Mouse (Mus musculus): ENCODE measurements at regions not wholly inside any gene's neighbourhood (a gene's known extent, or its start where the extent isn't known, plus 50 kb on each side); places are given as distances from the start of the nearest gene placed in this dataset.
A peak's percentile ranks its signal among the peaks of the same experiment; 100 is the strongest.
"Not testable (repeated sequence)": the region's sequence is repeated elsewhere in the genome, so short reads cannot be mapped to it uniquely, and the experiment has no call there.

- no peak for DNase-seq
These were observed 145.8 kb upstream of the Rad23b start for GRCm38 (mm10) chr4:55203731-55204710.

GRCm38 (mm10) chr4:55206226-55206625 is 143.6 kb upstream of the Rad23b start:
- DNase-seq, result no peak

DNA sequence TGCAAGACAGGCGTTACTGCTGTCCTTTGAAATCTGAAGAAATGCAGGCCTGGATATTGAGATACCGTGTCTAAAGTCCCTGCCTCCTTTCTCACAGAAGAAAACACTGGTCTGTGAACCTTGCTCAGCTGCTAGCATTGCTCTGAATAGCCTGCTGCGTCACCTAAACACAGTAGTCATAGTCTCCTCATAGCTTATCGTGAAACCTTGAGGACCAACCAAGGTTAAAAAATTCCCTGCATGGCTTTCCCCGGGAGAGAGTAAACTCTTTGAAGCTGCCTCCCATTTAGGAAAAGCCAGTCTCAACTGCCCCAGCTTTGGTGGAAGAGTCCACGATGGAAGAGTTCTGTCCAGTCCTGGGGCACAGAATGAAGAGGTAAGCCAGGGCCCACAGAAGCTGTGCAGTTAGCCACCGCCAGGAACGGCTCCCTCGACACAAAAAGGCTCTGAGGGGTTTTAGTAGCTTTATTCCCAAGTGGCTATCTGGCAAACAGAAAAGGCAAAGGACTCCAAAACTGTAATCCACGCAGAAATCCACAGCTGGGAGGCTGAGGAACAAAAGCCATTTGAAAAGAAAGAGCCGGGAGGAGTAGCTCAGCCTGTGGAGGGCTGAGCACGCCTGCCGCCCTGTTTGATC is 142.0 kb upstream of the Rad23b start:
- DNase-seq, result no peak

DNA sequence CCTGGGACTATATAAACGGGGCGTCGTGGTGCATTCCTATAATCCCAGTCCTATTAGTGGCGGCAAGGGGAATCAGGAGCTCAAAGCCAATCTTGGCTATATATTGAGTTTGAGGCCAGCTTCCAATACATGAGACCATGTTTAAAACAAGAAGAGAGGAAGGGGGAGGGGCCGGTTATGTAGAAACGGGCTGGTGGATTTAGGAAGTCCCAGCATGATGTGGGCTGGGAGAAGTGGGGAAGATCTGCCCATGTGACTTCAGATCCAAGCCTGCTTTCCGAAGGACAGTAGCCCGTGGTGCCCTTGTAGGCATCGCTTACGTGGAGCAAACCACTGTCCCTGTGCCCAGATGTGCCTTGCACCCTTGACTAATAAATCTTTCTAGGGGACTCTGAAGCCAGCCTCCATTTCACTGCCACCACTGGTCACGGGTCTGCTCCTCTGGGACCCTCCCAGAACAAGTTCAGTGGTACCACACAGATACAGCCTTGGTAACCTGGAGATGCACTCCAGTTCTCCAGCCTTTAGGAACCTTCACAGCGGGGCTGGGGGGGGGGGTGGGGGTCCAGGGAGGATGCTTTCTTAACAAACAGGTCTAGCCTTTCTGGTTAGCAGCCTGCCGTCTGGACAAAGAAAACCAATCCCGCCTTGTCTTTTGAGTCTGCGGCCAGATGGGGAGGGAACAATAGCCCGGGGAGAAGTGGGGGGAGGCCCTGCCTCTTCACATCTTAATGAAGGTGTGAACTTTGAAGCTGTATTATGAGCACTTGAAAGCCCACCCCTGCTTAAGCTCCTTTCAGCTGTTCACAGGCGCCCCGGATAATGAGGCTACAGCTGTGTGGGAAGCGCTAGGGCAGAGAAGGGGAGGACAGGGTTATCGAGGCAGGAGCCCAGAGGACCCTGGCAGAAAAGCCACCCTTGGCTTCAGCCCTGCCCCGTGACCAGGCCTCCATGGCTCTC is 141.2 kb upstream of the Rad23b start:
- DNase-seq, result no peak

DNA sequence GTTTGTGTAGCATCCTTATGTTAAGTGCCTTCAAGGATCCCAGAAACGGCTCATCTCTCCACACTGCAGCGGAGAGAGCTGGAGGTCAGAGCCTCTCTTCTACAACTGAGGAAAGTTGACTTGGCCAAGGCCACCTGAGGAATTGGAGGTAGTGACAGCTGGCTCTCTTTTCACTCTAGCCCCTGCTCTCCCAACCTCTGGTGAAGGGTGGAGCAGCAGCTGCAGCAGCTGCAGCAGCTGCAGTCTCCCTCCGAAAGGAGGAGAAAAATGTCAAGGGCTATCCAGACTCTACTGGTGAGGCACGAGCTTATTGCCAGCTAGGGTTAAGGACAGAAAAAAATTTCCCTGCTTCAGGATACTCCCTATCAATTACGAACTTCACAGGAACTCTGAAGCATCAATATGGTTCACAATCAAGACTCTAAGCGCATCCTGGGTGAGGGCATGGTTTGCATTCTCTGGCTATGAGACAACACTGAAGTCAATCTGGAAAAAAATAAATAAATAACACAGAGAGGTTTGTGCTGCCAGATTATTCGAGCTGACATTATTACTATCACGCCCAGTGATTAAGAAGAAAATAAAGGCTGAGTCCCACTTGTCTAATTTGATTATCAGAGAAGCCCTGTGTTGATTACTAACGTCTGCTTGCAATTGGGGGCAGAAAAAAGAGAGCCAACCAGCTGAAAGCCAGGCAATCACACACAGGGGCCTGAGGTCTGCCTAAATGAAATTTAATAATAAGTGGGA is 134.2 kb upstream of the Rad23b start:
- no peak for DNase-seq

DNA sequence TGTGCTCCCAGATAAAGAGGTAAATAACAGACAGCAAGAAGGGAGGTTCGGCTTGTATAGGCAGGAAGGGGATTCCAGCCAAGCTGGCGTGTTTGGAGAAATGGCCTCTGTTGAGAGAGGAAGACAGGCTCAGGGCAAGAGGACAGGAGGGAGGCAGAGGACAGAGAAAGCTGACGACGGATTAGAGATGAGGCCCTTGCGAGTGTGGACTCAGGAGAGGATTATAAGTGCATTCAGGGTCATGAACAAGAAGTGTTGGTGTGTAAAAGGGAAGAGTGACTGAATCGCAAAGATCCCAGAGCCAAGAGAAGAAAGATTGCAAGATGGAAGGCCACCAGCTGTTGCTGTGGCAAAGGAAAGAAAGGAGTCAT is 133.7 kb upstream of the Rad23b start:
- no peak for DNase-seq

- no peak for DNase-seq
These were observed 124.1 kb upstream of the Rad23b start for GRCm38 (mm10) chr4:55225766-55226165.

- no peak for DNase-seq
These were observed 122.4 kb upstream of the Rad23b start for GRCm38 (mm10) chr4:55227394-55227793.

DNA sequence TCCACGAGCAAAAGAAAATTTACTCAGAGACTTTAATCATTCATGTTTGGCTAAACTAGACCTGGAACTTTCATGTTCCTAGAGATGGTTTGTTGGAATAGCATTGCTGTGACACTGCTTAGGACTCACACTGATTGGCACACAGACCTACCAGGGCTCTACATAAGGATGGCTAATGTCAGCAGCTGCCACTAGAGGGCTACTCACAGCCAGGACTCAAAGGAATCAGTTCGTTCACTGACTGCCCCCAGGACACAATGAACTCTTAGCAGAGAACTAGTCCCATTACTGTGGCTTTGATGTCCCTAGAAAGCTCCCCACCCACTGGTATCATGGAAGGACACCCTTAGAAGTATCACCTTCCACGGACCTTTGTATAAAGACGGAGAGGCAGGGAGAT is 118.3 kb upstream of the Rad23b start:
- DNase-seq, result peak in 1 of 2 experiments; percentile 14

DNA sequence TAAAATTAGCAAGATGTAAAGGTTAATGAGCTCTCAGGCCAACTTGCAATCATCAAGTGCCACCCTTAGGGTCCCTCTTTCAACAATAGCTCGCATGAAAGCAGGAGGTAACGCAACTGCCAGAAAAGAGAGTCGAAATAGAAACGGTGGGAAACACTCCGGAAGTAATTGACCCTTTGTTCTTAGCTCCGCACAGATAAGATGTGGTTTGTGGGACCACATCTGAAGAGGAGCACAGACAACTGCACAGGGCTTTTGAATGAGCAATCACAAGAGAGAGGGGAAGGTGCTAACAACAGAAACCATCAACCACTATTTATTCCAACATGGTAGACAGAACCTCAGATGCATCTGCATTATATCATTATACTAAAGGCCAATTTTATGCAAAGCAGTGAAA is 112.0 kb upstream of the Rad23b start:
- DNase-seq, result no peak

- peak; percentile 64 to 78 for DNase-seq
These were observed 109.4 kb upstream of the Rad23b start for GRCm38 (mm10) chr4:55240450-55240849.

GRCm38 (mm10) chr4:55242331-55242730 is 107.5 kb upstream of the Rad23b start:
- no peak for DNase-seq

GRCm38 (mm10) chr4:55243091-55244058 is 106.5 kb upstream of the Rad23b start:
- DNase-seq, result no peak

- DNase-seq, result no peak
These were observed 104.1 kb upstream of the Rad23b start for GRCm38 (mm10) chr4:55245789-55246188.

DNA sequence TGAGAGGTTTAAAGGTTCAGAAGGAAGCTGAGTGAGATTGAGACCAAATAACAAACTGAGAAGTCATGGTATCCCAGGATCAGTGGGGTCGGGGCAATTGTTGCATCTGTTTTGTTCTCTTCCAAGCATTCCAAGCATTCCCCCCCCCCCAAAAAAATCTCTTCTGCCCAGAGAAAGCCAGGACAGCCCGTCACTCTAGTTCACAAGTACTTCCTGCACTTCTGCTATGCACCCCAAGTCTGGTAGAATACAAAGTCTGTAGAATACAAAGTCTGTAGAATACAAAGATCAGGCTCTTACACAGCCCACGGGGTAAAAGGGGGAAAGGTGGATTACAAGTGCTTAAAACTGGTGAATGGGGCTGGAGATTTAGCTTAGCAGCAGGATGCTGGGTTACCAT is 99.5 kb upstream of the Rad23b start:
- DNase-seq, result no peak

DNA sequence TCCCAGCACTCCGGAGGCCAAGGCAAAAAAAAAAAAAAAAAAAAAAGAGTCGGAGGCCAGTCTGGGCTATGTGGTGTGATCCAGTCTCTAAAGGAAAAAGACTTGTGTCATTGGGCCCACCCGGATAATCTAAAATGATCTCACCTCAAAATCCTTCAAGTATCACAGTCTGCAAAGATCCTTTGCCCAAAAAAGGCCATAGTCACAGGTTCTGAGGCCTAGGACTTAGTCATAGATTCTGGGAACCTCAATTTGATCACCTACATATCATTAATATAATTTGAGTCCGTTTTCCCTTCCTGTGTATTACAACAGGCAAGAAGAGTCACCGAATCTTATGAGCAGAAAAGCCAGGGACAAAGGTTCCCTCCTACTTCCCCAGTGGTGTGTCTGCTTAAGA is 98.3 kb upstream of the Rad23b start:
- DNase-seq, result no peak

DNA sequence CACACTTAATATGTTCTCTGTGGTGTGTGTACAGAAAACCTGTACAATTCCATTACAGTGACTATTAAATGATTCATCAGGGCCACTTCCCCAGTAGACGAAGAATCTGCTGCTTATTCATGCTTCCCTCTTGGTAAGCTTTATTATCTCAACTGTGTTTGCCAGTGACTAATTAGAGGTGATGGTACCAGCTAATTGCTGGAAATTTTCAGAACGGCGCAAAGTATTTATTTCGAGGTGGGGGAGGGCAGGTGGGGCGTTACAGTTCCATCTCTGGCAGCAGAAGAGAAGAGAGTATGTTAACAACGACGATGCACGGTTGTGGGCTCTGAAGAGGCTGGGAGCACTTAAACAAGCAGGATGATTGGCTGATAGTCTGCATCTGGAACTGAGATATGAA is 96.1 kb upstream of the Rad23b start:
- DNase-seq, result no peak

DNA sequence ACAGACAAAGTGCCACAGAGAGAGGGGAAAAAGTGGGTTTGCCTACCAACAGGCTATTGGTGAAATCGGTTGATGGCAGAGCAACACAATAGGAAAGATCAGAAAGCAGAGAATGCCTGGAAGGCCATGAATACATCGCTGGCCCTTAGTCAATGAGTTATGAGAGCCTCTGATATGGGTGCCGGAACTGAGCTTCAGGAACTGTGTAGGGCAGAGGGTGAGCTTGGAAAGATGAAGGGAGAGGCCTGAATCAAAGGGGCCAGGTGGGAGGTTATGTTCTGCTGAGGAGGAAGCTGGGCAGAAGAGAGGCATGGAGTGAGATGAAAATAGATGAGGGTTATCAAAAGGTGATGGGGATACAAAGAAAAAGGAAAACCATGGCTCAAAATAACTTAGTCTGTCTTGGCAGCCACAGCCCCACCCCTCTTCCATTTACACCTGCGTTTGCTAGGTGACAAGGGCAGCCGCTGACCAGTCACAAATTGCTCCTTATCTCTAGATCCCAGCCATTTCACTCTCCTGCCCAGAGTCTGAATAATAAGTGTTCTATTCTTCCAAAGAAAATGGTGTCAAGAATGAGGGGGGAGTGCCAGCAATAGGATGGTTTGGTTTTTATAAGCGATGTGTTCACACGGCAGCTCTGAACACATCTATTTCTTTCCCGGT is 77.7 kb upstream of the Rad23b start:
- DNase-seq, result no peak

GRCm38 (mm10) chr4:55276300-55276952 is 73.4 kb upstream of the Rad23b start:
- no peak for DNase-seq

GRCm38 (mm10) chr4:55279351-55279750 is 70.5 kb upstream of the Rad23b start:
- not testable (repeated sequence) for DNase-seq

Measured in lung, postnatal 4 days (tissue).